ENCODE assay signal across 8 mouse cellular contexts in genomic region chr13:37514641-37515305, GRCm38 (mm10).
DNase-seq lines count a peak whose midpoint lies in the region; ATAC-seq lines count a peak whose summit lies in the region.

No protein-coding gene starts in this region.

- peak overlapping the region; percentile 92 for H3K27ac ChIP-seq in lung, embryonic 16.5 days (ENCODE audit: low read length)
- peak overlapping the region; percentile 68 for H3K27ac ChIP-seq in forebrain, embryonic 16.5 days (ENCODE audit: low read length)
- H3K27ac ChIP-seq in liver, embryonic 11.5 days (ENCODE audit: low read depth, low read length) = peak overlapping the region; percentile 60
- H3K27ac ChIP-seq in stomach, embryonic 15.5 days = peak overlapping the region; percentile 91

- WGBS in lung, embryonic 16.5 days = 67% methylated on average over 12 of the region's 12 CpGs
- 72% methylated on average over 12 of the region's 12 CpGs for WGBS in forebrain, embryonic 16.5 days
- WGBS in liver, embryonic 11.5 days = 64% methylated on average over 12 of the region's 12 CpGs
- 65% methylated on average over 12 of the region's 12 CpGs for WGBS in stomach, embryonic 15.5 days

- peaks cover 20% of the 10 kb centered on the region for H3K4me1 ChIP-seq in lung, embryonic 16.5 days (replicated peaks; ENCODE audit: control insufficient read depth, insufficient read depth, low read length)
- H3K4me1 ChIP-seq in forebrain, embryonic 16.5 days (replicated peaks; ENCODE audit: control insufficient read depth, insufficient read depth, low read length) = peaks cover 16% of the 10 kb centered on the region
- peaks cover 16% of the 10 kb centered on the region for H3K4me1 ChIP-seq in liver, embryonic 11.5 days (replicated peaks; ENCODE audit: control insufficient read depth, insufficient read depth, low read length)
- peaks cover 17% of the 10 kb centered on the region for H3K4me1 ChIP-seq in stomach, embryonic 15.5 days

- no peaks in the 10 kb centered on the region for H3K36me3 ChIP-seq in lung, embryonic 16.5 days (ENCODE audit: control insufficient read depth, insufficient read depth, low read length)
- H3K36me3 ChIP-seq in forebrain, embryonic 16.5 days (ENCODE audit: control insufficient read depth, insufficient read depth) = no peaks in the 10 kb centered on the region
- H3K36me3 ChIP-seq in liver, embryonic 11.5 days (ENCODE audit: control insufficient read depth, insufficient read depth, low read length) = no peaks in the 10 kb centered on the region
- H3K36me3 ChIP-seq in stomach, embryonic 15.5 days = no peaks in the 10 kb centered on the region

- no peak overlapping the region for H3K4me3 ChIP-seq in lung, embryonic 16.5 days (ENCODE audit: low read length)
- no peak overlapping the region for H3K4me3 ChIP-seq in forebrain, embryonic 16.5 days (replicated peaks; ENCODE audit: low read length)
- no peak overlapping the region for H3K4me3 ChIP-seq in liver, embryonic 11.5 days (ENCODE audit: low read depth, low read length)
- no peak overlapping the region for H3K4me3 ChIP-seq in stomach, embryonic 15.5 days (replicated peaks)

- no peak for DNase-seq in lung, adult 18-20 months
- no peak for DNase-seq in liver, embryonic 11.5 days (ENCODE audit: low spot score)
- no peak for DNase-seq in layer of hippocampus, postnatal 36 days
- DNase-seq in urinary bladder, postnatal 25 days (ENCODE audit: low spot score) = no peak
- DNase-seq in cerebellum, adult 11 months = no peak

- H3K9me3 ChIP-seq in lung, embryonic 16.5 days (ENCODE audit: control insufficient read depth, low read length) = no peaks in the 10 kb centered on the region
- H3K9me3 ChIP-seq in forebrain, embryonic 16.5 days (ENCODE audit: control insufficient read depth, low read length) = no peaks in the 10 kb centered on the region
- no peaks in the 10 kb centered on the region for H3K9me3 ChIP-seq in liver, embryonic 11.5 days (ENCODE audit: control insufficient read depth, low read length)
- H3K9me3 ChIP-seq in stomach, embryonic 15.5 days = no peaks in the 10 kb centered on the region

- H3K4me2 ChIP-seq in lung, embryonic 16.5 days (ENCODE audit: low read depth, low read length) = peak overlapping the region; percentile 38; the same call in 1 of the 2 replicates
- H3K4me2 ChIP-seq in forebrain, embryonic 16.5 days (ENCODE audit: low read length) = peak overlapping the region; percentile 47
- H3K4me2 ChIP-seq in liver, embryonic 11.5 days = peak overlapping the region; percentile 41; the same call in 1 of the 2 replicates
- H3K4me2 ChIP-seq in stomach, embryonic 15.5 days = peak overlapping the region; percentile 44

- H3K9ac ChIP-seq in lung, embryonic 16.5 days (ENCODE audit: low read length) = peak overlapping the region; percentile 51
- H3K9ac ChIP-seq in forebrain, embryonic 16.5 days (replicated peaks; ENCODE audit: low read depth, low read length) = no peak overlapping the region
- H3K9ac ChIP-seq in liver, embryonic 11.5 days (ENCODE audit: low read depth, low read length) = 0 out of 2 replicates have a peak overlapping the region, but pooled peaks have one; percentile 8
- H3K9ac ChIP-seq in stomach, embryonic 15.5 days = no peak overlapping the region

- H3K27me3 ChIP-seq in lung, embryonic 16.5 days (ENCODE audit: control insufficient read depth, insufficient read depth, low read depth, low read length) = no peaks in the 10 kb centered on the region
- no peaks in the 10 kb centered on the region for H3K27me3 ChIP-seq in forebrain, embryonic 16.5 days (replicated peaks; ENCODE audit: control insufficient read depth, insufficient read depth, low read length)
- H3K27me3 ChIP-seq in liver, embryonic 11.5 days (replicated peaks; ENCODE audit: control insufficient read depth, insufficient read depth, low read length) = no peaks in the 10 kb centered on the region
- no peaks in the 10 kb centered on the region for H3K27me3 ChIP-seq in stomach, embryonic 15.5 days (replicated peaks)

- no peak for ATAC-seq in lung, embryonic 16.5 days (ENCODE audit: low read depth)
- no peak for ATAC-seq in forebrain, embryonic 16.5 days
- no peak for ATAC-seq in liver, embryonic 11.5 days (replicated peaks; ENCODE audit: low FRiP score)
- no peak for ATAC-seq in stomach, embryonic 15.5 days (ENCODE audit: insufficient read depth, low FRiP score, low read depth)

Comparison
In these comparisons a context has a peak if more than half of its experiments do, and no peak if none do; other contexts are left out.
1. H3K9ac ChIP-seq: peak in lung, embryonic 16.5 days (single experiment) and liver, embryonic 11.5 days (single experiment); none in forebrain, embryonic 16.5 days (single experiment) and stomach, embryonic 15.5 days (single experiment).
2. Peak in every context shown above with its lines, with median percentiles within 50 percentile points of each other: H3K27ac ChIP-seq and H3K4me2 ChIP-seq.